Mouse (Mus musculus) MEL (cell line): Measurements from ENCODE around the gene Dpf2. TPM values are rescaled to one million over a fixed set of nuclear protein-coding genes. Genes with fewer than 3 reads are reported as not detected.

Experiments
- DNase-seq: peaks from one replicate; pipeline ENCODE4 v3.0.0; 2011; ENCODE audit warnings: low read depth, low spot score
- H3K27ac ChIP-seq: 2 replicates; pipeline ENCODE4 v1.5.1; 2012; ENCODE audit warnings: low read depth, mild to moderate bottlenecking, control low read depth, low read length, moderate library complexity; ENCODE audit not compliant: control insufficient read depth
- H3K27me3 ChIP-seq, 2 experiments: fragments of 150-350 bp in 1 of 2; sonication (generic) in 1 of 2; 2 replicates each; pipeline ENCODE4 v1.6.1; 2012; ENCODE audit warnings: low read length in 2 of 2, mild to moderate bottlenecking in 2 of 2, improper control_type of control experiment in 1 of 2, moderate library complexity in 1 of 2; ENCODE audit not compliant: insufficient read depth in 2 of 2, control insufficient read depth in 1 of 2
- H3K36me3 ChIP-seq, 2 experiments: 2 replicates each; pipeline ENCODE4 v1.6.1; 2012 to 2014; ENCODE audit warnings: low read length in 2 of 2, improper control_type of control experiment in 1 of 2, inconsistent platforms in 1 of 2, mild to moderate bottlenecking in 1 of 2; ENCODE audit not compliant: insufficient read depth in 2 of 2, control insufficient read depth in 1 of 2
- H3K4me1 ChIP-seq, 2 experiments: fragments of 150-350 bp in 1 of 2; sonication (generic) in 1 of 2; 2 replicates each; pipeline ENCODE4 v1.6.1; 2012; ENCODE audit warnings: low read length in 2 of 2, improper control_type of control experiment in 1 of 2, mild to moderate bottlenecking in 1 of 2; ENCODE audit not compliant: insufficient read depth in 2 of 2, control insufficient read depth in 1 of 2
- H3K4me3 ChIP-seq, 2 experiments: fragments of 150-350 bp in 1 of 2; sonication (generic) in 1 of 2; 2 replicates each; pipeline ENCODE4 v1.5.1; 2012; ENCODE audit warnings: low read depth in 2 of 2, low read length in 2 of 2, mild to moderate bottlenecking in 2 of 2, moderate library complexity in 2 of 2, control low read depth in 1 of 2, improper control_type of control experiment in 1 of 2; ENCODE audit not compliant: control insufficient read depth in 1 of 2, insufficient read depth in 1 of 2
- H3K79me2 ChIP-seq: 2 replicates; pipeline ENCODE4 v1.6.1; 2012; ENCODE audit warnings: mild to moderate bottlenecking, low read length, moderate library complexity; ENCODE audit not compliant: control insufficient read depth, poor library complexity, insufficient read depth
- H3K9ac ChIP-seq: 2 replicates; pipeline ENCODE4 v1.6.1; 2012; ENCODE audit warnings: low read depth, mild to moderate bottlenecking, control low read depth, low read length, moderate library complexity; ENCODE audit not compliant: control insufficient read depth, poor library complexity, severe bottlenecking
- H3K9me3 ChIP-seq: fragments of 150-350 bp; sonication (generic); replicated peaks from 2 replicates; pipeline ENCODE4 v1.6.1; 2012; ENCODE audit warnings: mild to moderate bottlenecking, low read length, improper control_type of control experiment, moderate library complexity; ENCODE audit not compliant: insufficient read depth
- BHLHE40 ChIP-seq: IDR thresholded peaks from 2 replicates; pipeline ENCODE4 v1.6.1; 2012; ENCODE audit warnings: low read depth, mild to moderate bottlenecking, inconsistent platforms, low read length, improper control_type of control experiment, borderline replicate concordance
- CHD2 ChIP-seq: IDR thresholded peaks from 2 replicates; pipeline ENCODE4 v1.6.1; 2011; ENCODE audit warnings: low read length, improper control_type of control experiment
- CTCF ChIP-seq, 3 experiments: IDR thresholded peaks in 2 of 3; conservative IDR thresholded peaks in 1 of 3; 2 replicates each; pipeline ENCODE4 v1.5.1; 2011 to 2012; ENCODE audit warnings: low read length in 3 of 3, low read depth in 2 of 3, mild to moderate bottlenecking in 2 of 3, improper control_type of control experiment in 1 of 3, inconsistent platforms in 1 of 3, mixed read lengths in 1 of 3, moderate library complexity in 1 of 3; ENCODE audit not compliant: control insufficient read depth in 1 of 3, insufficient read depth in 1 of 3, poor library complexity in 1 of 3, severe bottlenecking in 1 of 3
- E2F4 ChIP-seq: IDR thresholded peaks from 2 replicates; pipeline ENCODE4 v1.6.1; 2011; ENCODE audit warnings: low read depth, low read length, improper control_type of control experiment, borderline replicate concordance
- ELF1 ChIP-seq: IDR thresholded peaks from 2 replicates; pipeline ENCODE4 v1.6.1; 2014; ENCODE audit warnings: low read depth, mild to moderate bottlenecking, inconsistent platforms, low read length, improper control_type of control experiment, moderate library complexity
- EP300 ChIP-seq, 2 experiments: IDR thresholded peaks; 2 replicates each; pipeline ENCODE4 v1.6.1; 2011; ENCODE audit warnings: improper control_type of control experiment in 2 of 2, low read length in 2 of 2, low read depth in 1 of 2, mild to moderate bottlenecking in 1 of 2
- ETS1 ChIP-seq: IDR thresholded peaks from 2 replicates; pipeline ENCODE4 v1.6.1; 2012; ENCODE audit warnings: low read depth, mild to moderate bottlenecking, inconsistent platforms, low read length, improper control_type of control experiment, moderate library complexity
- GABPA ChIP-seq: IDR thresholded peaks from 2 replicates; pipeline ENCODE4 v1.6.1; 2012; ENCODE audit warnings: low read depth, mild to moderate bottlenecking, inconsistent platforms, low read length, improper control_type of control experiment, moderate library complexity
- HCFC1 ChIP-seq: IDR thresholded peaks from 2 replicates; pipeline ENCODE4 v1.6.1; 2012; ENCODE audit warnings: low read depth, mild to moderate bottlenecking, inconsistent platforms, low read length, improper control_type of control experiment, moderate library complexity
- JUND ChIP-seq: IDR thresholded peaks from 2 replicates; pipeline ENCODE4 v1.6.1; 2011; ENCODE audit warnings: low read depth, mild to moderate bottlenecking, improper control_type of control experiment, low read length
- KAT2A ChIP-seq: conservative IDR thresholded peaks from 2 replicates; pipeline ENCODE4 v1.6.1; 2012; ENCODE audit warnings: low read depth, low read length, improper control_type of control experiment, inconsistent platforms
- MAFK ChIP-seq: IDR thresholded peaks from 2 replicates; pipeline ENCODE4 v1.6.1; 2011; ENCODE audit warnings: low read depth, mild to moderate bottlenecking, low read length, improper control_type of control experiment, borderline replicate concordance
- MAX ChIP-seq: IDR thresholded peaks from 2 replicates; pipeline ENCODE4 v1.6.1; 2011; ENCODE audit warnings: low read length, improper control_type of control experiment
- MAZ ChIP-seq: IDR thresholded peaks from 2 replicates; pipeline ENCODE4 v1.6.1; 2012; ENCODE audit warnings: low read depth, mild to moderate bottlenecking, inconsistent platforms, low read length, improper control_type of control experiment
- MEF2A ChIP-seq: IDR thresholded peaks from 2 replicates; pipeline ENCODE4 v1.6.1; 2014; ENCODE audit warnings: low read depth, mild to moderate bottlenecking, inconsistent platforms, low read length, improper control_type of control experiment; ENCODE audit not compliant: poor library complexity, insufficient replicate concordance, severe bottlenecking; ENCODE audit errors: extremely low read depth
- MXI1 ChIP-seq: IDR thresholded peaks from 2 replicates; pipeline ENCODE4 v1.6.1; 2011; ENCODE audit warnings: mild to moderate bottlenecking, low read depth, low read length, improper control_type of control experiment
- MYB ChIP-seq: IDR thresholded peaks from 2 replicates; pipeline ENCODE4 v1.6.1; 2011; ENCODE audit warnings: mild to moderate bottlenecking, low read depth, low read length, improper control_type of control experiment
- MYC ChIP-seq: IDR thresholded peaks from 2 replicates; pipeline ENCODE4 v1.6.1; 2011; ENCODE audit warnings: low read depth, mild to moderate bottlenecking, low read length, improper control_type of control experiment, moderate library complexity
- NELFE ChIP-seq: IDR thresholded peaks from 2 replicates; pipeline ENCODE4 v1.6.1; 2011; ENCODE audit warnings: low read depth, low read length, improper control_type of control experiment
- NRF1 ChIP-seq: IDR thresholded peaks from 2 replicates; pipeline ENCODE4 v1.6.1; 2014; ENCODE audit warnings: low read depth, mild to moderate bottlenecking, inconsistent platforms, low read length, improper control_type of control experiment, moderate library complexity; ENCODE audit not compliant: poor library complexity, insufficient read depth, severe bottlenecking
- POLR2A ChIP-seq, 2 experiments: IDR thresholded peaks; 2 replicates each; pipeline ENCODE4 v1.6.1; 2011 to 2012; ENCODE audit warnings: low read length in 2 of 2, mild to moderate bottlenecking in 2 of 2, control low read depth in 1 of 2, improper control_type of control experiment in 1 of 2, low read depth in 1 of 2, moderate library complexity in 1 of 2; ENCODE audit not compliant: control insufficient read depth in 1 of 2, insufficient read depth in 1 of 2, poor library complexity in 1 of 2
- POLR2AphosphoS2 ChIP-seq: IDR thresholded peaks from 2 replicates; pipeline ENCODE4 v1.6.1; 2011; ENCODE audit warnings: low read length, improper control_type of control experiment
- POLR2AphosphoS5 ChIP-seq: IDR thresholded peaks from 2 replicates; pipeline ENCODE4 v1.6.1; 2012; ENCODE audit warnings: low read depth, borderline replicate concordance, mild to moderate bottlenecking, inconsistent platforms, low read length, moderate library complexity, mixed read lengths
- RAD21 ChIP-seq: IDR thresholded peaks from 2 replicates; pipeline ENCODE4 v1.6.1; 2011; ENCODE audit warnings: mild to moderate bottlenecking, low read depth, low read length, improper control_type of control experiment
- RCOR1 ChIP-seq: IDR thresholded peaks from 2 replicates; pipeline ENCODE4 v1.6.1; 2012; ENCODE audit warnings: low read depth, mild to moderate bottlenecking, inconsistent platforms, low read length, improper control_type of control experiment
- SIN3A ChIP-seq: IDR thresholded peaks from 2 replicates; pipeline ENCODE4 v1.6.1; 2012; ENCODE audit warnings: low read length, improper control_type of control experiment, inconsistent platforms
- SMC3 ChIP-seq: IDR thresholded peaks from 2 replicates; pipeline ENCODE4 v1.6.1; 2011; ENCODE audit warnings: low read depth, low read length, improper control_type of control experiment
- TAL1 ChIP-seq: IDR thresholded peaks from 2 replicates; pipeline ENCODE4 v1.6.1; 2012; ENCODE audit warnings: mild to moderate bottlenecking, inconsistent platforms, low read length, moderate library complexity, mixed read lengths
- TBP ChIP-seq: IDR thresholded peaks from 2 replicates; pipeline ENCODE4 v1.8.0; 2011; ENCODE audit warnings: low read depth, low read length, improper control_type of control experiment
- TCF12 ChIP-seq: IDR thresholded peaks from 2 replicates; pipeline ENCODE4 v1.6.1; 2014; ENCODE audit warnings: low read depth, mild to moderate bottlenecking, inconsistent platforms, low read length, improper control_type of control experiment, moderate library complexity
- UBTF ChIP-seq: IDR thresholded peaks from 2 replicates; pipeline ENCODE4 v1.6.1; 2012; ENCODE audit warnings: low read depth, mild to moderate bottlenecking, inconsistent platforms, low read length, improper control_type of control experiment, moderate library complexity, borderline replicate concordance; ENCODE audit not compliant: insufficient read depth
- USF1 ChIP-seq: IDR thresholded peaks from 2 replicates; pipeline ENCODE4 v1.6.1; 2014; ENCODE audit warnings: low read depth, mild to moderate bottlenecking, inconsistent platforms, low read length, improper control_type of control experiment, moderate library complexity
- ZC3H11A ChIP-seq: IDR thresholded peaks from 2 replicates; pipeline ENCODE4 v1.6.1; 2012; ENCODE audit warnings: low read depth, mild to moderate bottlenecking, inconsistent platforms, low read length, improper control_type of control experiment
- ZKSCAN1 ChIP-seq: IDR thresholded peaks from 2 replicates; pipeline ENCODE4 v1.6.1; 2012; ENCODE audit warnings: low read depth, mild to moderate bottlenecking, inconsistent platforms, low read length, improper control_type of control experiment, moderate library complexity
- ZMIZ1 ChIP-seq: IDR thresholded peaks from 2 replicates; pipeline ENCODE4 v1.6.1; 2012; ENCODE audit warnings: low read depth, mild to moderate bottlenecking, inconsistent platforms, low read length, improper control_type of control experiment, moderate library complexity
- ZNF384 ChIP-seq: IDR thresholded peaks from 2 replicates; pipeline ENCODE4 v1.6.1; 2012; ENCODE audit warnings: low read depth, mild to moderate bottlenecking, inconsistent platforms, low read length, improper control_type of control experiment
- polyA plus RNA-seq, 2 experiments: library from polyadenylated mRNA; stranded (reverse) in 1 of 2; unstranded in 1 of 2; fragments of >175 nt in 1 of 2; fragments of >200 nt in 1 of 2; gene quantifications; 2 replicates each; pipeline versions ENCODE4 v1.2.1 to v1.2.4; 2012; ENCODE audit warnings: low replicate concordance in 2 of 2, low read depth in 1 of 2; ENCODE audit not compliant: insufficient read length in 2 of 2, insufficient read depth in 1 of 2, missing spikeins in 1 of 2
- total RNA-seq: library from RNA; depleted of rRNA; stranded (reverse); fragments of 300-350 nt; gene quantifications from 2 replicates; pipeline ENCODE4 v1.2.3, GENCODE M21; 2012

Gene Dpf2
- total and polyA plus RNA-seq, 3 experiments: 58.6 to 166 (median 133) TPM

- H3K4me1 ChIP-seq: peaks cover 8 to 23% of the 10 kb centered on the region in 2 experiments
- no peaks in the 10 kb centered on the region for H3K9me3 ChIP-seq
- DNase-seq: peak; percentile 67
- no peak overlapping the region for H3K27ac ChIP-seq
- H3K27me3 ChIP-seq: no peaks in the 10 kb centered on the region
- TF ChIP-seq EP300 (IDR thresholded peaks at IDR 0.05; ENCODE audit: low read depth in 1 of 2, low read length in 2 of 2): peak in 1 of 2 experiments; percentile 17; a peak in 1 of 4 replicates
- no peak for TF ChIP-seq TCF12
- no peak for TF ChIP-seq TBP
- TF ChIP-seq MYC: peak; percentile 72
- no peak for TF ChIP-seq NRF1
- TF ChIP-seq GABPA: no peak
- 0 out of 2 replicates have a peak, but pooled peaks have one; percentile 29 for TF ChIP-seq ETS1
- no peak for TF ChIP-seq NELFE
- TF ChIP-seq TAL1: no peak
- no peak for TF ChIP-seq MYB
- peak; percentile 56; the same call in 1 of the 2 replicates for TF ChIP-seq MAX
- TF ChIP-seq MAZ: no peak
- TF ChIP-seq SMC3: peak; percentile 78
- TF ChIP-seq BHLHE40: peak; percentile 43; the same call in 1 of the 2 replicates
- TF ChIP-seq POLR2AphosphoS5: no peak
- TF ChIP-seq POLR2A (IDR thresholded peaks at IDR 0.05; ENCODE audit: control insufficient read depth in 1 of 2, insufficient read depth in 1 of 2, low read depth in 1 of 2, low read length in 2 of 2, poor library complexity in 1 of 2): no peak
- peak; percentile 51 for TF ChIP-seq ZC3H11A
- peak; percentile 37; the same call in 1 of the 2 replicates for TF ChIP-seq MXI1
- TF ChIP-seq RCOR1: 0 out of 2 replicates have a peak, but pooled peaks have one; percentile 26
- TF ChIP-seq ZNF384: 0 out of 2 replicates have a peak, but pooled peaks have one; percentile 37
- TF ChIP-seq KAT2A: no peak
- TF ChIP-seq CTCF (IDR thresholded peaks at IDR 0.05 in 2 of 3, conservative IDR thresholded peaks at IDR 0.05 in 1 of 3; ENCODE audit: control insufficient read depth in 1 of 3, insufficient read depth in 1 of 3, low read depth in 2 of 3, low read length in 3 of 3, poor library complexity in 1 of 3, severe bottlenecking in 1 of 3): peak; percentile 46 to 73 (median 66)
- no peak for TF ChIP-seq E2F4
- peak; percentile 70 for TF ChIP-seq RAD21
- no peak for TF ChIP-seq ELF1
- TF ChIP-seq UBTF: no peak
- TF ChIP-seq POLR2AphosphoS2: no peak
- TF ChIP-seq ZMIZ1: no peak
- TF ChIP-seq JUND: no peak
- peak; percentile 31; the same call in 1 of the 2 replicates for TF ChIP-seq SIN3A
- no peak for TF ChIP-seq HCFC1
- no peak for TF ChIP-seq MEF2A
- no peak for TF ChIP-seq MAFK
- no peak for TF ChIP-seq ZKSCAN1
- no peak for TF ChIP-seq USF1
- no peak for TF ChIP-seq CHD2
- TF ChIP-seq, all 39 proteins: peak for 13
- Histone ChIP-seq H3K36me3 (peaks cover 0 to 15% of the 10 kb centered on the region in 2 experiments; a peak in 2 of 4 replicates), H3K9ac (no peak overlapping the region), H3K4me3 (no peak overlapping the region), H3K79me2 (no peaks in the 10 kb centered on the region)
Observed at GRCm38 (mm10) chr19:5885838-5886237, 27.0 kb downstream of the Dpf2 start.
